Mouse (Mus musculus) kidney, adult 10 weeks (tissue): Measurements from ENCODE around the gene Ly9. TPM values are rescaled to one million over a fixed set of nuclear protein-coding genes. Genes with fewer than 3 reads are reported as not detected.

Experiments
- polyA plus RNA-seq: library from polyadenylated mRNA; stranded (reverse); fragments of 350-450 nt; fragmentation: Illumina TruSeq; extraction: RNeasy Lipid Tissue Mini Kit (QIAGEN cat#74804); gene quantifications from one replicate; pipeline ENCODE4 v1.2.3, GENCODE M21; 2014; ENCODE audit warnings: low read depth, low replicate concordance

Ly9 gene
- polyA plus RNA-seq = 0.57 TPM

DNA sequence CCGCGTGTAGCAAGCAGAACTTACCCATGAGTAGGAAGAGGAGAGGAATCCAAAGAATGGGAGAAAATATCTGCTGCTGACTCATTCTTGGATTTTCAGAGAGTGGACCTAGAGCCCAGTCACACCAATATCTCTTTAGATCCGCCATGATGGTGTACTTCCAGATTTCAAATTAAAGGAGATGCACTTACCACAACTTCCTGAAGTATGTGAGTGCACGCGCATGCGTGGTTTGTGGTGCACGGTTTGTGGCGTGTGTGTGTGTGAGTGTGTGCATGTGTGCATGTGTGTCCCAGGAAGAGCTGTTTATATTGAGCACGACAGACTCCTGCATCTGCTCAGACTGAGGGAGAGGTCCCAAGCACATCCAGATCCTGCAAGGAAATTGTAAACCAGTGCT is at the start of gene Ly9:
TSS of gene Ly9 (minus strand) at position 235 of the 400 bp plus-strand sequence.

GRCm38 (mm10) chr1:171652734-171653133 is 45.5 kb upstream of the Ly9 start, which contains the start of gene Slamf7:
Slamf7 (minus strand) TSS chr1:171653035.

GRCm38 (mm10) chr1:171558898-171559297 is 48.3 kb downstream of the Ly9 start, which contains the start of gene Cd244a:
Cd244a (plus strand) TSS chr1:171559193.

Other genes starting within 250 kb of the Ly9 start
- 0.97 TPM for gene Klhdc9, start 246.6 kb downstream of the Ly9 start, polyA plus RNA-seq
- gene Nectin4, start 237.3 kb downstream of the Ly9 start, polyA plus RNA-seq = 0.40 TPM
- gene Arhgap30, start 218.5 kb downstream of the Ly9 start, polyA plus RNA-seq = 1.3 TPM
- 0.69 TPM for gene Usf1, start 196.1 kb downstream of the Ly9 start, polyA plus RNA-seq
- gene Tstd1, start 188.5 kb downstream of the Ly9 start, polyA plus RNA-seq = 2.9 TPM
- 51.7 TPM for gene F11r, start 169.9 kb downstream of the Ly9 start, polyA plus RNA-seq
- gene Alyref2, start 103.9 kb downstream of the Ly9 start, polyA plus RNA-seq = 1.2 TPM
- gene Itln1, start 72.1 kb downstream of the Ly9 start, polyA plus RNA-seq = not detected
- 0.61 TPM for gene Cd244a, start 48.2 kb downstream of the Ly9 start, polyA plus RNA-seq
- gene Slamf7, start 45.6 kb upstream of the Ly9 start, polyA plus RNA-seq = 1.9 TPM
- 3.7 TPM for gene Cd48, start 74.6 kb upstream of the Ly9 start, polyA plus RNA-seq
- gene Slamf1, start 159.7 kb upstream of the Ly9 start, polyA plus RNA-seq = not detected
- 1.7 TPM for gene Cd84, start 232.3 kb upstream of the Ly9 start, polyA plus RNA-seq